28 mouse cellular contexts compared by ENCODE assay signal in genomic region chr10:82639032-82639698, GRCm38 (mm10). TPM values are rescaled to one million over a fixed set of nuclear protein-coding genes. Genes with fewer than 3 reads are reported as not detected.
A peak's percentile ranks its signal among the peaks of the same experiment; 100 is the strongest.
DNase-seq lines count a peak whose midpoint lies in the region; ATAC-seq and TF ChIP-seq lines count a peak whose summit lies in the region.
"Had no signal": no experiment of that assay in that cellular context is flagged by ENCODE, and none has a peak within 500 bp of the region (broad histone marks: within the 10 kb centered on the region; RNA-seq: fewer than 3 reads in every experiment).

No protein-coding gene starts in this region.

- 90% methylated on average over 8 of the region's 8 CpGs for WGBS in hindbrain, postnatal 0 days
- WGBS in hindbrain, embryonic 16.5 days, result 87% methylated on average over 8 of the region's 8 CpGs

- TF ChIP-seq CTCF in hindbrain, postnatal 0 days (IDR thresholded peaks at IDR 0.05; ENCODE audit: low read depth), result peak; percentile 9; the same call in 1 of the 2 replicates

- H3K27ac ChIP-seq in hindbrain, postnatal 0 days, result no peak overlapping the region
- no peak overlapping the region for H3K27ac ChIP-seq in hindbrain, embryonic 16.5 days (ENCODE audit: low read depth, low read length)
- H3K27ac ChIP-seq: hindbrain, embryonic 10.5 days; hindbrain, embryonic 15.5 days; intestine, embryonic 15.5 days; kidney, postnatal 0 days; limb, embryonic 12.5 days; midbrain, embryonic 12.5 days; neural tube, embryonic 13.5 days had no signal

- H3K4me1 ChIP-seq in hindbrain, postnatal 0 days (ENCODE audit: insufficient read depth, low read length), result no peaks in the 10 kb centered on the region
- H3K4me1 ChIP-seq in hindbrain, embryonic 16.5 days (ENCODE audit: control insufficient read depth, insufficient read depth, low read depth, low read length), result no peaks in the 10 kb centered on the region
- H3K4me1 ChIP-seq: hindbrain, embryonic 10.5 days; hindbrain, embryonic 15.5 days; intestine, embryonic 15.5 days; limb, embryonic 12.5 days; midbrain, embryonic 12.5 days; neural tube, embryonic 13.5 days had no signal

- no peak for ATAC-seq in hindbrain, postnatal 0 days
- ATAC-seq in hindbrain, embryonic 16.5 days, result no peak
- ATAC-seq: CD4-positive, CD25-positive, alpha-beta regulatory T cell, adult 4 months; intestine, embryonic 15.5 days had no signal

- DNase-seq in cerebellum, postnatal 25 days, result peak; percentile 22 to 32
- no peak for DNase-seq in cerebellum, adult 8-10 months
- no peak for DNase-seq in hindbrain, postnatal 0 days (ENCODE audit: low spot score)
- DNase-seq in right cerebral cortex, adult 18-20 months, result peak; percentile 52
- no peak for DNase-seq in right cerebral cortex, postnatal 10 days (ENCODE audit: low spot score in 2 of 2)
- no peak for DNase-seq in kidney, adult 11 months
- DNase-seq: adrenal gland, postnatal 14 days; cerebellum, adult 11-12 months; heart, postnatal 14 days; kidney, adult 8-10 months; kidney, postnatal 4 days; layer of hippocampus, adult 9-11 months; lung, postnatal 36 days; right cerebral cortex, postnatal 14 days; spleen, adult 18-20 months; thymus, adult 2 months; thymus, postnatal 36 days had no signal

- H3K36me3 ChIP-seq in hindbrain, postnatal 0 days (ENCODE audit: insufficient read depth, low read length), result peaks cover 43% of the 10 kb centered on the region
- H3K36me3 ChIP-seq in hindbrain, embryonic 16.5 days (ENCODE audit: control insufficient read depth, insufficient read depth, low read length), result peaks cover 20% of the 10 kb centered on the region

- no peaks in the 10 kb centered on the region for H3K27me3 ChIP-seq in hindbrain, postnatal 0 days (ENCODE audit: insufficient read depth, low read length)
- no peaks in the 10 kb centered on the region for H3K27me3 ChIP-seq in hindbrain, embryonic 16.5 days (replicated peaks; ENCODE audit: control insufficient read depth, insufficient read depth, low read length)
- H3K27me3 ChIP-seq: hindbrain, embryonic 15.5 days; intestine, embryonic 15.5 days; limb, embryonic 12.5 days; midbrain, embryonic 12.5 days; neural tube, embryonic 13.5 days had no signal

- H3K4me2 ChIP-seq in hindbrain, postnatal 0 days (ENCODE audit: low read depth, low read length), result no peak overlapping the region
- H3K4me2 ChIP-seq in hindbrain, embryonic 16.5 days (ENCODE audit: low read length), result no peak overlapping the region
- H3K4me2 ChIP-seq: hindbrain, embryonic 15.5 days; intestine, embryonic 15.5 days; limb, embryonic 12.5 days; liver, embryonic 11.5 days; midbrain, embryonic 12.5 days; neural tube, embryonic 13.5 days had no signal

- no peak overlapping the region for H3K4me3 ChIP-seq in hindbrain, postnatal 0 days (ENCODE audit: low read length)
- H3K4me3 ChIP-seq in hindbrain, embryonic 16.5 days (ENCODE audit: low read length), result no peak overlapping the region
- H3K4me3 ChIP-seq: erythroblast, embryonic 14.5 days; hindbrain, embryonic 10.5 days; hindbrain, embryonic 15.5 days; intestine, embryonic 15.5 days; limb, embryonic 12.5 days; midbrain, embryonic 12.5 days; neural tube, embryonic 13.5 days had no signal

- no peak overlapping the region for H3K9ac ChIP-seq in hindbrain, postnatal 0 days (replicated peaks; ENCODE audit: low read length)
- H3K9ac ChIP-seq in hindbrain, embryonic 16.5 days (ENCODE audit: low read depth, low read length), result no peak overlapping the region
- H3K9ac ChIP-seq: hindbrain, embryonic 15.5 days; intestine, embryonic 15.5 days; limb, embryonic 12.5 days; midbrain, embryonic 12.5 days; neural tube, embryonic 13.5 days had no signal

- H3K9me3 ChIP-seq in hindbrain, postnatal 0 days (ENCODE audit: low read length), result no peaks in the 10 kb centered on the region
- H3K9me3 ChIP-seq in hindbrain, embryonic 16.5 days (ENCODE audit: control insufficient read depth, low read length), result no peaks in the 10 kb centered on the region
- H3K9me3 ChIP-seq: hindbrain, embryonic 10.5 days; hindbrain, embryonic 15.5 days; intestine, embryonic 15.5 days; limb, embryonic 12.5 days; midbrain, embryonic 12.5 days; neural tube, embryonic 13.5 days had no signal

RNA-seq across cellular contexts. Expression of gene Tdg, which starts 9.5 kb away (rescaled TPM):
- 58.9 and 63.9 TPM in 2 replicates for total RNA-seq in hindbrain, postnatal 0 days (2014; rRNA removed)
- 120 and 126 TPM in 2 replicates for polyA plus RNA-seq in hindbrain, postnatal 0 days (2015; fragmentation: Nextera tagmentation; extraction: Ambion mirVana)
- 123 and 150 TPM in 2 replicates for polyA plus RNA-seq in hindbrain, embryonic 16.5 days (2015; fragmentation: Nextera tagmentation; extraction: Ambion mirVana)

RNA-seq across cellular contexts. Expression of gene 1190007I07Rik, which starts 16.1 kb away (rescaled TPM):
- 23.3 and 31.0 TPM in 2 replicates for total RNA-seq in hindbrain, postnatal 0 days (2014; rRNA removed)
- 35.2 and 38.0 TPM in 2 replicates for polyA plus RNA-seq in hindbrain, postnatal 0 days (2015; fragmentation: Nextera tagmentation; extraction: Ambion mirVana)
- 30.5 and 32.7 TPM in 2 replicates for polyA plus RNA-seq in hindbrain, embryonic 16.5 days (2015; fragmentation: Nextera tagmentation; extraction: Ambion mirVana)

RNA-seq across cellular contexts. Expression of gene Glt8d2, which starts 51.3 kb away (rescaled TPM):
- 1.0 and 2.1 TPM in 2 replicates for total RNA-seq in hindbrain, postnatal 0 days (2014; rRNA removed)
- 1.2 and 1.5 TPM in 2 replicates for polyA plus RNA-seq in hindbrain, postnatal 0 days (2015; fragmentation: Nextera tagmentation; extraction: Ambion mirVana)
- 1.5 and 2.4 TPM in 2 replicates for polyA plus RNA-seq in hindbrain, embryonic 16.5 days (2015; fragmentation: Nextera tagmentation; extraction: Ambion mirVana)
- polyA plus RNA-seq: erythroblast, embryonic 14.5 days had no signal

RNA-seq across cellular contexts. Expression of gene Hcfc2, which starts 56.8 kb away (rescaled TPM):
- total RNA-seq in hindbrain, postnatal 0 days (2014; rRNA removed), result 19.2 and 22.9 TPM in 2 replicates
- polyA plus RNA-seq in hindbrain, postnatal 0 days (2015; fragmentation: Nextera tagmentation; extraction: Ambion mirVana), result 24.8 and 29.7 TPM in 2 replicates
- 37.7 and 44.6 TPM in 2 replicates for polyA plus RNA-seq in hindbrain, embryonic 16.5 days (2015; fragmentation: Nextera tagmentation; extraction: Ambion mirVana)

Comparison
In these comparisons a context has a peak if more than half of its experiments do, and no peak if none do; other contexts are left out.
1. DNase-seq: peak in cerebellum, postnatal 25 days (2 of 2) and right cerebral cortex, adult 18-20 months (single experiment); none in cerebellum, adult 8-10 months (single experiment), hindbrain, postnatal 0 days (single experiment), right cerebral cortex, postnatal 10 days (0 of 2) and kidney, adult 11 months (single experiment).